Mouse (Mus musculus) C2C12 (cell line): ENCODE data around the gene Col23a1. TPM values are rescaled to one million over a fixed set of nuclear protein-coding genes. Genes with fewer than 3 reads are reported as not detected.
"Not testable (repeated sequence)": the region's sequence is repeated elsewhere in the genome, so short reads cannot be mapped to it uniquely, and the experiment has no call there.

ENCODE experiments used
- H3K27me3 ChIP-seq: one replicate; pipeline ENCODE4 v1.6.1; 2011; ENCODE audit not compliant: control insufficient read depth, insufficient read depth, insufficient read length
- H3K36me3 ChIP-seq: one replicate; pipeline ENCODE4 v1.6.1; 2011; ENCODE audit not compliant: control insufficient read depth, insufficient read depth
- H3K4me3 ChIP-seq: one replicate; pipeline ENCODE4 v1.5.1; 2011; ENCODE audit warnings: mild to moderate bottlenecking, control low read depth; ENCODE audit not compliant: poor library complexity, insufficient read depth, severe bottlenecking
- H3K79me2 ChIP-seq: one replicate; pipeline ENCODE4 v1.6.1; 2011; ENCODE audit not compliant: control insufficient read depth, insufficient read depth
- H3K79me3 ChIP-seq: one replicate; pipeline ENCODE4 v1.6.1; 2011; ENCODE audit warnings: low read depth, control low read depth
- H3ac ChIP-seq: one replicate; pipeline ENCODE3; 2011; ENCODE audit warnings: low read depth; ENCODE audit not compliant: control insufficient read depth, insufficient read length
- CEBPB ChIP-seq: IDR thresholded peaks from one replicate; pipeline ENCODE4 v1.6.1; 2011; ENCODE audit warnings: low read depth, mild to moderate bottlenecking, control low read depth, moderate library complexity
- CTCF ChIP-seq: IDR thresholded peaks from one replicate; pipeline ENCODE4 v1.5.1; 2011; ENCODE audit not compliant: control insufficient read depth, insufficient read depth, insufficient read length
- FOSL1 ChIP-seq: IDR thresholded peaks from one replicate; pipeline ENCODE4 v1.8.0; 2011; ENCODE audit warnings: mild to moderate bottlenecking, low read length; ENCODE audit not compliant: poor library complexity, insufficient read depth, severe bottlenecking
- MAX ChIP-seq: IDR thresholded peaks from one replicate; pipeline ENCODE4 v1.6.1; 2011; ENCODE audit warnings: mild to moderate bottlenecking, control low read depth
- MYOD1 ChIP-seq: IDR thresholded peaks from one replicate; pipeline ENCODE4 v1.6.1; 2011; ENCODE audit warnings: low read depth; ENCODE audit not compliant: control insufficient read depth, insufficient read length
- MYOG ChIP-seq: IDR thresholded peaks from one replicate; pipeline ENCODE4 v1.6.1; 2011; ENCODE audit not compliant: control insufficient read depth, insufficient read length; ENCODE audit errors: extremely low read depth
- USF1 ChIP-seq: IDR thresholded peaks from one replicate; pipeline ENCODE4 v1.6.1; 2011; ENCODE audit warnings: low read depth, mild to moderate bottlenecking, control low read depth, moderate library complexity
- polyA plus RNA-seq: library from polyadenylated mRNA; unstranded; fragments of >200 nt; fragmentation: generic; extraction: Trizol; gene quantifications from one replicate; pipeline ENCODE4 v1.2.1, GENCODE M21; 2012; ENCODE audit warnings: missing spikeins

The Col23a1 gene
- polyA plus RNA-seq, 1 experiment = 0.43 TPM

DNA sequence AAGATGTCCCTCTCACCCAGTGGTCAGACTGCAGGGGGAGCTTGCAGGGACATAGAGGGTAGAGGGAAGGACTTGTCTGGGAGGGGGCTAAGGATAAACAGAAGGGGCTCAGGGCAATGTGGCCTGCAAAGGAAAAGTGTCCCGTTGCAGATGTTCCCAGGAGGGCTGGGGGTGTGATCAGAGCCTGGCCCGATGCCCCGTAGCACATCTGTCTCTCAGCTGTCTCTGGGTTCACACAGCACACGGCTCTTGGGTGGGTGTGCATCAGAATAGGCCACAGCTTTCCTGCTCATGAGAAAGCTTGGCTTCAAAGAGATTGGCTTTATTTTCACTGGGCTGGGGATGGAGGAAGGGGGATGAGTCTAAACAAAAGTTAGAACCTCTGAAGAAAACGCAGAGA lies 62.1 kb downstream of the Col23a1 start:
- H3K36me3 ChIP-seq = no peaks in the 10 kb centered on the region
- H3K79me3 ChIP-seq = no peaks in the 10 kb centered on the region
- H3ac ChIP-seq = no peak overlapping the region
- TF ChIP-seq FOSL1 (no peak), MYOG (no peak), USF1 (no peak), MYOD1 (no peak), CEBPB (no peak), CTCF (no peak), MAX (no peak)
- H3K4me3 ChIP-seq = no peak overlapping the region
- H3K79me2 ChIP-seq = no peaks in the 10 kb centered on the region
- no peaks in the 10 kb centered on the region for H3K27me3 ChIP-seq

DNA sequence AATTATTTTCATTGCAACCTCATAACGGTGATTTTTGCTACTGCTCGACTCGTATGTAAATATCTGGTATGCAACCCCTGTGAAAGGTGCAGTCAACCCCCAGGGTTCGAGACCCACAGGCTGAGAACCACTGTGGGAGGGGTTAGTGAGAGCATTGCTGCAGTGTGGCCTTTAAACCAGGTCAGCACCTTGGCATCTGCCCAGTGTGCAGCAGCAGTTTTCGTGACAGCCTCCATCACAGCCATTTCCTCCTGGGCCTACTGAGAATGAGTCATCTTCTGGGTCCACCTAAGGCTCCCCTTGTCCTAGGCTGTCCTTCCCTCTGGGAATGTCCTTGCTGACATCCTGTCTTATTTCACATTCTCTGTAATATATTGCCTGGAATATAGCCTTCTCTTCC lies 64.0 kb downstream of the Col23a1 start:
- TF ChIP-seq MAX (no peak), MYOD1 (no peak), USF1 (no peak), CEBPB (no peak)
- H3K4me3 ChIP-seq = no peak overlapping the region
- no peaks in the 10 kb centered on the region for H3K79me3 ChIP-seq
- no peaks in the 10 kb centered on the region for H3K36me3 ChIP-seq
- no peaks in the 10 kb centered on the region for H3K27me3 ChIP-seq
- no peak overlapping the region for H3ac ChIP-seq
- H3K79me2 ChIP-seq = no peaks in the 10 kb centered on the region

GRCm38 (mm10) chr11:51358981-51359380 lies 69.3 kb downstream of the Col23a1 start:
- H3K27me3 ChIP-seq, H3K36me3 ChIP-seq, H3ac ChIP-seq, H3K4me3 ChIP-seq, H3K79me3 ChIP-seq, H3K79me2 ChIP-seq: not testable (repeated sequence)

- TF ChIP-seq MYOD1 (no peak), CEBPB (no peak), USF1 (no peak), MAX (no peak), CTCF (no peak), MYOG (no peak), FOSL1 (no peak)
- Histone ChIP-seq H3K4me3 (no peak overlapping the region), H3K79me2 (no peaks in the 10 kb centered on the region), H3K36me3 (no peaks in the 10 kb centered on the region), H3ac (no peak overlapping the region), H3K27me3 (no peaks in the 10 kb centered on the region), H3K79me3 (no peaks in the 10 kb centered on the region)
Observed at GRCm38 (mm10) chr11:51364353-51364752, 74.6 kb downstream of the Col23a1 start.

GRCm38 (mm10) chr11:51367334-51367733 lies 77.6 kb downstream of the Col23a1 start:
- no peak overlapping the region for H3ac ChIP-seq
- no peaks in the 10 kb centered on the region for H3K79me2 ChIP-seq
- no peaks in the 10 kb centered on the region for H3K36me3 ChIP-seq
- H3K27me3 ChIP-seq = no peaks in the 10 kb centered on the region
- H3K4me3 ChIP-seq = no peak overlapping the region
- no peak for TF ChIP-seq FOSL1
- TF ChIP-seq USF1 = no peak
- TF ChIP-seq MAX = no peak
- TF ChIP-seq MYOD1 = no peak
- no peak for TF ChIP-seq CEBPB
- no peak for TF ChIP-seq CTCF
- TF ChIP-seq MYOG = no peak
- no peaks in the 10 kb centered on the region for H3K79me3 ChIP-seq

- no peak overlapping the region for H3ac ChIP-seq
Observed at GRCm38 (mm10) chr11:51370273-51370672, 80.6 kb downstream of the Col23a1 start.

More at GRCm38 (mm10) chr11:51370273-51370672, 80.6 kb downstream of the Col23a1 start:
- Histone ChIP-seq H3K79me2 (no peaks in the 10 kb centered on the region), H3K27me3 (no peaks in the 10 kb centered on the region), H3K79me3 (no peaks in the 10 kb centered on the region), H3K4me3 (no peak overlapping the region), H3K36me3 (no peaks in the 10 kb centered on the region)
- TF ChIP-seq MYOD1 = no peak
- no peak for TF ChIP-seq CTCF
- no peak for TF ChIP-seq MYOG
- no peak for TF ChIP-seq CEBPB
- TF ChIP-seq USF1 = no peak
- TF ChIP-seq FOSL1 = no peak
- TF ChIP-seq MAX = no peak
